ENCODE assay signal across 8 mouse cellular contexts in genomic region chr4:136053247-136053596, GRCm38 (mm10). TPM values are rescaled to one million over a fixed set of nuclear protein-coding genes. Genes with fewer than 3 reads are reported as not detected.
A peak's percentile ranks its signal among the peaks of the same experiment; 100 is the strongest.
DNase-seq lines count a peak whose midpoint lies in the region; ATAC-seq lines count a peak whose summit lies in the region.

TSS of gene Rpl11 (minus strand) at chr4:136053428.

- H3K4me2 ChIP-seq in hindbrain, embryonic 11.5 days (replicated peaks; ENCODE audit: low read depth, low read length): peak within 1 kb of the TSS; percentile 90

- H3K27me3 ChIP-seq in hindbrain, embryonic 11.5 days (ENCODE audit: control insufficient read depth, insufficient read depth, low read length): no peaks in the 10 kb centered on the region

- peak within 1 kb of the TSS; percentile 93 for H3K4me3 ChIP-seq in hindbrain, embryonic 11.5 days (ENCODE audit: low read depth, low read length)

- ATAC-seq in hindbrain, embryonic 11.5 days (ENCODE audit: low FRiP score): peak; percentile 98

- under 1% methylated on average over 21 of the region's 21 CpGs for WGBS in hindbrain, embryonic 11.5 days

- peak; percentile 97 for DNase-seq in MN1 (ENCODE audit: low spot score)
- peak; percentile 91 for DNase-seq in cerebellum, adult 9-10 months
- DNase-seq in frontal cortex, adult 2 months (ENCODE audit: extremely low spot score in 1 of 2, low spot score in 1 of 2): peak; percentile 88 to 94
- DNase-seq in hindbrain, embryonic 11.5 days (ENCODE audit: low spot score): peak; percentile 94
- peak; percentile 88 to 92 for DNase-seq in layer of hippocampus, postnatal 10 days (ENCODE audit: low spot score in 2 of 2)
- peak; percentile 97 for DNase-seq in lung, postnatal 10 days
- peak; percentile 87 for DNase-seq in ovary, postnatal 36 days (ENCODE audit: low spot score)
- DNase-seq in thymus, postnatal 25 days: peak; percentile 91

- H3K27ac ChIP-seq in hindbrain, embryonic 11.5 days (ENCODE audit: low read depth, low read length): peak within 1 kb of the TSS; percentile 73

- peak within 1 kb of the TSS; percentile 97 for H3K9ac ChIP-seq in hindbrain, embryonic 11.5 days (ENCODE audit: low read depth, low read length)

- H3K9me3 ChIP-seq in hindbrain, embryonic 11.5 days (ENCODE audit: control insufficient read depth, low read length): no peaks in the 10 kb centered on the region

- 0 out of 2 replicates have a peak, but pooled peaks cover 9% of the 10 kb centered on the region for H3K4me1 ChIP-seq in hindbrain, embryonic 11.5 days (replicated peaks; ENCODE audit: control insufficient read depth, insufficient read depth, low read length)

- H3K36me3 ChIP-seq in hindbrain, embryonic 11.5 days (ENCODE audit: control insufficient read depth, insufficient read depth, low read length): peaks cover 13% of the 10 kb centered on the region

RNA-seq across cellular contexts. Expression of gene Rpl11, which starts in this region (rescaled TPM):
- 507 and 512 TPM in 2 replicates for polyA plus RNA-seq in frontal cortex, adult 2 months (2012; rRNA removed)
- 350 and 354 TPM in 2 replicates for polyA plus RNA-seq in hindbrain, embryonic 11.5 days (2014; fragmentation: Nextera tagmentation; extraction: Ambion mirVana)
- total RNA-seq in layer of hippocampus, postnatal 10 days (2021): 100 to 1,000 TPM; 322 to 405 TPM

Comparison
In these comparisons a context has a peak if more than half of its experiments do, and no peak if none do; other contexts are left out.
1. Peak in every context shown above with its lines: DNase-seq, ATAC-seq, H3K4me3 ChIP-seq and H3K27ac ChIP-seq.